13 mouse cellular contexts compared by ENCODE assay signal in the genomic region with DNA sequence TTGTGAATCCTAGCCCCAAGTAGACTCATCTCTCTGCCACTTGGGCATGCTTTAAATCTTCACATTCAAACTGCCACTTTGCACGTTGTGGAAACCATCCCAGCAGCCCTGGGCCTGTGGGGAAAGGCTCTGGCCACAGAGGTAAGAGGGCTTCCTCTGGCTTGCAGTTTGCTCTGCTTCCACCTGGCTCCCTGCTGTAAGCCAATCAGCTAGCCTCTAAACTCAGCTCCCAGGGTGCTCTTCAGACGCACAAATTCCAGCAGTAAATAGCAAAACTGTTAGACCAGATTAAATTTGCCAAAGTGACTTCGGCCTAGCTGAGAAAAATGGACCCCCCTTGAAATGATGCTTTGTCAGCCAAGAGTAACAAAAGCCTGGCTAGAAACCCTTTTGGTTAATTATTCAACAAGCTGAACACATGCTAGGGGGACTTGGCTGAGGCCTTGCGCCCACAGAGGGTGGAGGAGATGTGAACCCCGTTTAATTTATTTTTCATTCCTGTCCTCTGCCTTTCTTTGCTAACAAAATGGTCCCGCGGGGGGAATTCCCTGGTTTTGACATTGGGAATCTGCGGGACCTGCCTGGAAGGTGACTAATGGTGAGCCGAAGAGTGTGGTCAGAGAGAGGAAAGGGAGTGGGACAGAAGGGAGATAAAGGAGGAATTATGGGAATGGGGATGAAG.
DNase-seq lines count a peak whose midpoint lies in the region; ATAC-seq lines count a peak whose summit lies in the region.
"Had no signal": no experiment of that assay in that cellular context is flagged by ENCODE, and none has a peak within 500 bp of the region (broad histone marks: within the 10 kb centered on the region; RNA-seq: fewer than 3 reads in every experiment).

No protein-coding gene starts in this region.

- 74% methylated on average over 9 of the region's 9 CpGs for WGBS in embryonic facial prominence, embryonic 11.5 days
- WGBS in limb, embryonic 10.5 days = 80% methylated on average over 9 of the region's 9 CpGs

- peak overlapping the region; percentile 38; the same call in 1 of the 2 replicates for H3K27ac ChIP-seq in embryonic facial prominence, embryonic 11.5 days (replicated peaks; ENCODE audit: low read depth, low read length)
- H3K27ac ChIP-seq in limb, embryonic 10.5 days = peak overlapping the region; percentile 83
- H3K27ac ChIP-seq: heart, embryonic 15.5 days; liver, embryonic 13.5 days; macrophage had no signal

- H3K9me3 ChIP-seq in embryonic facial prominence, embryonic 11.5 days (replicated peaks; ENCODE audit: control insufficient read depth, low read length) = no peaks in the 10 kb centered on the region
- no peaks in the 10 kb centered on the region for H3K9me3 ChIP-seq in limb, embryonic 10.5 days (replicated peaks)
- H3K9me3 ChIP-seq: heart, embryonic 15.5 days; liver, embryonic 13.5 days had no signal

- no peak overlapping the region for H3K4me3 ChIP-seq in embryonic facial prominence, embryonic 11.5 days (ENCODE audit: low read depth, low read length)
- H3K4me3 ChIP-seq in limb, embryonic 10.5 days = no peak overlapping the region
- H3K4me3 ChIP-seq: heart, embryonic 15.5 days; liver, embryonic 13.5 days had no signal

- no peak for ATAC-seq in embryonic facial prominence, embryonic 11.5 days (replicated peaks; ENCODE audit: insufficient number of reproducible peaks, low FRiP score, low TSS enrichment, low read depth)

- H3K4me1 ChIP-seq in embryonic facial prominence, embryonic 11.5 days (ENCODE audit: control insufficient read depth, insufficient read depth, low read length) = peaks cover 3% of the 10 kb centered on the region
- peaks cover 38% of the 10 kb centered on the region for H3K4me1 ChIP-seq in limb, embryonic 10.5 days
- H3K4me1 ChIP-seq: liver, embryonic 13.5 days had no signal

- H3K9ac ChIP-seq in embryonic facial prominence, embryonic 11.5 days (replicated peaks; ENCODE audit: low read length) = no peak overlapping the region
- H3K9ac ChIP-seq: heart, embryonic 15.5 days; liver, embryonic 13.5 days had no signal

- DNase-seq in heart, adult 11 months = peak; percentile 91
- DNase-seq in heart, adult 8-10 months (ENCODE audit: low spot score) = no peak
- DNase-seq in 3134 (ENCODE audit: extremely low read depth, insufficient read length, low spot score) (peak; percentile 68), liver (no peak)
- no peak for DNase-seq in embryonic facial prominence, embryonic 11.5 days (ENCODE audit: low spot score)
- DNase-seq in limb, embryonic 10.5 days (ENCODE audit: low spot score) = no peak
- DNase-seq in spleen, adult 12 weeks (ENCODE audit: low spot score) = no peak
- DNase-seq in Muller cell, postnatal 12 days (ENCODE audit: inconsistent ontology term) = no peak
- DNase-seq: B cell, adult 2 months; cerebellum, adult 9-10 months; liver, embryonic 13.5 days had no signal

- no peaks in the 10 kb centered on the region for H3K27me3 ChIP-seq in embryonic facial prominence, embryonic 11.5 days (ENCODE audit: control insufficient read depth, insufficient read depth, low read length)
- no peaks in the 10 kb centered on the region for H3K27me3 ChIP-seq in limb, embryonic 10.5 days (ENCODE audit: low read depth, poor library complexity, severe bottlenecking)
- H3K27me3 ChIP-seq: heart, embryonic 15.5 days; liver, embryonic 13.5 days had no signal

- no peak overlapping the region for H3K4me2 ChIP-seq in embryonic facial prominence, embryonic 11.5 days (ENCODE audit: low read depth, low read length)
- H3K4me2 ChIP-seq: heart, embryonic 15.5 days; liver, embryonic 13.5 days had no signal

- H3K36me3 ChIP-seq in embryonic facial prominence, embryonic 11.5 days (replicated peaks; ENCODE audit: control insufficient read depth, insufficient read depth, low read depth, low read length) = no peaks in the 10 kb centered on the region
- no peaks in the 10 kb centered on the region for H3K36me3 ChIP-seq in limb, embryonic 10.5 days
- H3K36me3 ChIP-seq: heart, embryonic 15.5 days; liver, embryonic 13.5 days had no signal

Comparison
In these comparisons a context has a peak if more than half of its experiments do, and no peak if none do; other contexts are left out.
1. DNase-seq: peak in heart, adult 11 months (single experiment) and 3134 (single experiment); none in heart, adult 8-10 months (single experiment), embryonic facial prominence, embryonic 11.5 days (single experiment), limb, embryonic 10.5 days (single experiment), spleen, adult 12 weeks (single experiment), Muller cell, postnatal 12 days (single experiment) and liver (single experiment).